Comparison of ENCODE assay signal across 25 mouse cellular contexts in the genomic region with DNA sequence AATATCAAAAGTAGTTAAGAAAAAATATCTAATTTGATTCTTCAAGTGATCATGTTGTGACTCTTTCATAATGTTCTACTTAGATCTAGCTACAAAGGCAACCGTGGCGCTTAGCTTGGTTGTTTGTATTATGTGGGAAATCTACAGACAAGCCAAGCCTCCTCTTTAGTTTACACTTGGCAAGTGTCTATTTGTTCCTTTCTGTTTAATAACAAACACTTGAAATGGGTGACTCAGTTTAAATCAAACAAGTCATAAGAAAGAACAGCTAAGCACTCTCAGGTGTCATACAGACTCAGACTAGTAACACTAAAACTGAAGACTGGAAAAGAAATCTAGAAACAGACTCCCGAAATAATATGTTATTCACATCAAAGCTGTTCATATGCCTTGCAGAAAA. TPM values are rescaled to one million over a fixed set of nuclear protein-coding genes. Genes with fewer than 3 reads are reported as not detected.
DNase-seq lines count a peak whose midpoint lies in the region; ATAC-seq and TF ChIP-seq lines count a peak whose summit lies in the region.
"Had no signal": no experiment of that assay in that cellular context is flagged by ENCODE, and none has a peak within 500 bp of the region (broad histone marks: within the 10 kb centered on the region; RNA-seq: fewer than 3 reads in every experiment).

No protein-coding gene starts in this region.

- H3K4me2 ChIP-seq in lung, postnatal 0 days (replicated peaks; ENCODE audit: low read depth, low read length): no peak overlapping the region
- H3K4me2 ChIP-seq: embryonic facial prominence, embryonic 13.5 days; embryonic facial prominence, embryonic 15.5 days; forebrain, embryonic 12.5 days had no signal

- intact Hi-C loops in left cerebral cortex, postnatal 10 days (cut with DNase I): no loop called here

- no peak for TF ChIP-seq CTCF in lung, postnatal 0 days (IDR thresholded peaks at IDR 0.05)
- TF ChIP-seq CTCF in lung, adult 2 months (IDR thresholded peaks at IDR 0.05; ENCODE audit: insufficient read depth, low read length): no peak

- no peaks in the 10 kb centered on the region for H3K4me1 ChIP-seq in lung, postnatal 0 days (ENCODE audit: insufficient read depth, low read depth, low read length)
- no peaks in the 10 kb centered on the region for H3K4me1 ChIP-seq in lung, adult 2 months (ENCODE audit: control insufficient read depth, insufficient read depth, low read length)
- H3K4me1 ChIP-seq: embryonic facial prominence, embryonic 13.5 days; embryonic facial prominence, embryonic 15.5 days; forebrain, embryonic 10.5 days; forebrain, embryonic 12.5 days had no signal

- H3K4me3 ChIP-seq in lung, postnatal 0 days (ENCODE audit: low read depth, low read length): no peak overlapping the region
- no peak overlapping the region for H3K4me3 ChIP-seq in lung, adult 2 months (replicated peaks; ENCODE audit: extremely low read depth, low read depth, low read length)
- H3K4me3 ChIP-seq: embryonic facial prominence, embryonic 13.5 days; embryonic facial prominence, embryonic 15.5 days; erythroblast, embryonic 14.5 days; forebrain, embryonic 10.5 days; forebrain, embryonic 12.5 days had no signal

- H3K9ac ChIP-seq in lung, postnatal 0 days (replicated peaks; ENCODE audit: low read depth): no peak overlapping the region
- H3K9ac ChIP-seq: embryonic facial prominence, embryonic 13.5 days; embryonic facial prominence, embryonic 15.5 days; forebrain, embryonic 12.5 days had no signal

- H3K27me3 ChIP-seq in lung, postnatal 0 days (replicated peaks; ENCODE audit: insufficient read depth, low read length): no peaks in the 10 kb centered on the region
- H3K27me3 ChIP-seq: embryonic facial prominence, embryonic 13.5 days; embryonic facial prominence, embryonic 15.5 days; forebrain, embryonic 12.5 days had no signal

- TF ChIP-seq EP300 in lung, postnatal 0 days (IDR thresholded peaks at IDR 0.05): no peak

- peak; percentile 60 for DNase-seq in lung, postnatal 0 days (ENCODE audit: low spot score)
- no peak for DNase-seq in lung, postnatal 14 days
- peak; percentile 35 for DNase-seq in lung, postnatal 36 days
- no peak for DNase-seq in lung, adult 2 months
- no peak for DNase-seq in left cerebral cortex, postnatal 10 days (ENCODE audit: extremely low spot score in 1 of 2, low spot score in 2 of 2)
- DNase-seq: adrenal gland, adult 2 months; adrenal gland, postnatal 10 days; adrenal gland, postnatal 25 days; cerebellum, adult 11 months; cerebellum, adult 18-20 months; cerebellum, adult 8-10 months; cerebellum, adult 9-11 months; cerebellum, postnatal 14 days; cerebellum, postnatal 36 days; embryo, embryonic 11 days had no signal

- 0 out of 2 replicates have a peak, but pooled peaks have one; percentile 14 for ATAC-seq in lung, postnatal 0 days
- ATAC-seq: forebrain, embryonic 14.5 days; forebrain, embryonic 16.5 days had no signal

- no peaks in the 10 kb centered on the region for H3K9me3 ChIP-seq in lung, postnatal 0 days (ENCODE audit: low read length)
- H3K9me3 ChIP-seq: embryonic facial prominence, embryonic 13.5 days; embryonic facial prominence, embryonic 15.5 days; forebrain, embryonic 10.5 days; forebrain, embryonic 12.5 days had no signal

- WGBS in lung, postnatal 0 days: 55% methylated on average over 3 of the region's 3 CpGs
- WGBS in lung, adult 2 months: 55% methylated on average over 3 of the region's 3 CpGs

- H3K27ac ChIP-seq in lung, postnatal 0 days (ENCODE audit: low read length): no peak overlapping the region
- H3K27ac ChIP-seq: embryonic facial prominence, embryonic 13.5 days; embryonic facial prominence, embryonic 15.5 days; forebrain, embryonic 10.5 days; forebrain, embryonic 12.5 days had no signal

- H3K36me3 ChIP-seq in lung, postnatal 0 days (ENCODE audit: insufficient read depth, low read length): no peaks in the 10 kb centered on the region
- H3K36me3 ChIP-seq: embryonic facial prominence, embryonic 13.5 days; embryonic facial prominence, embryonic 15.5 days; forebrain, embryonic 10.5 days; forebrain, embryonic 12.5 days had no signal

- no peak for TF ChIP-seq POLR2A in lung, adult 2 months (IDR thresholded peaks at IDR 0.05; ENCODE audit: borderline replicate concordance, extremely low read depth, low read depth, low read length)

RNA-seq across cellular contexts. Expression of gene Arhgef38, which starts 47.2 kb away (rescaled TPM):
- 3.6 and 5.2 TPM in 2 replicates for polyA plus RNA-seq in lung, postnatal 0 days (2015; fragmentation: Nextera tagmentation; extraction: Ambion mirVana)
- polyA plus RNA-seq in lung, adult 2 months (2012; rRNA removed): 5.4 and 8.2 TPM in 2 replicates
- under 1 TPM; 0.04 to 0.11 TPM for total RNA-seq in left cerebral cortex, postnatal 10 days (2021)
- total RNA-seq: adrenal gland, adult 2 months; adrenal gland, postnatal 10 days; adrenal gland, postnatal 25 days; common myeloid progenitor, adult 5-6 weeks; MEL had no signal
- polyA plus RNA-seq: adrenal gland, adult 2 months; C2C12; erythroblast, embryonic 14.5 days; forebrain, embryonic 16.5 days had no signal

Comparison
In these comparisons a context has a peak if more than half of its experiments do, and no peak if none do; other contexts are left out.
1. DNase-seq: peak in lung, postnatal 0 days (single experiment) and lung, postnatal 36 days (single experiment); none in lung, postnatal 14 days (single experiment), lung, adult 2 months (single experiment) and left cerebral cortex, postnatal 10 days (0 of 2).